Mouse (Mus musculus) left cerebral cortex, postnatal 4 days (tissue): ENCODE measurements at regions not wholly inside any gene's neighbourhood (a gene's known extent, or its start where the extent isn't known, plus 50 kb on each side); places are given as distances from the start of the nearest gene placed in this dataset.

Experiments
- DNase-seq: peaks from one replicate; pipeline ENCODE4 v3.0.0-alpha.2; 2022
- intact Hi-C: fragments of 180-260 bp; cut with DNase I; formaldehyde crosslinking; loops from one replicate; pipeline ENCODE4 v1.15.1; 2025

GRCm38 (mm10) chr1:128470786-128471185 lies 53.6 kb upstream of the Dars start:
- intact Hi-C loops = loop anchor here (10.0 kb wide), 1 partner anchor 114 kb away; no protein-coding TSS in a partner anchor
- DNase-seq = peak; percentile 50

GRCm38 (mm10) chr1:128469054-128469453 lies 51.9 kb upstream of the Dars start:
- no peak for DNase-seq
- intact Hi-C loops = no loop called here
